Mouse (Mus musculus): ENCODE measurements around the gene Cdc42bpa. TPM values are rescaled to one million over a fixed set of nuclear protein-coding genes. Genes with fewer than 3 reads are reported as not detected.

Cdc42bpa gene
- polyA plus RNA-seq, 1 experiment: 6.6 TPM

- Histone ChIP-seq H3K27me3 (ENCODE audit: control insufficient read depth, insufficient read depth, low read length) (no peaks in the 10 kb centered on the region), H3K4me1 (ENCODE audit: control insufficient read depth, insufficient read depth, insufficient read length, low read length) (no peaks in the 10 kb centered on the region), H3K36me3 (ENCODE audit: control insufficient read depth, insufficient read depth, low read length) (no peaks in the 10 kb centered on the region), H3K27ac (ENCODE audit: insufficient read depth, low read depth, low read length) (no peak overlapping the region), H3K4me3 (ENCODE audit: low read depth, low read length) (no peak overlapping the region)
- 91% methylated on average over 5 of the region's 5 CpGs for WGBS
- TF ChIP-seq CTCF (IDR thresholded peaks at IDR 0.05; ENCODE audit: extremely low read depth, insufficient read length, insufficient replicate concordance, low read depth, low read length): no peak
- no peak for TF ChIP-seq POLR2A (IDR thresholded peaks at IDR 0.05; ENCODE audit: low read depth, low read length)
These were observed 71.7 kb downstream of the Cdc42bpa start for GRCm38 (mm10) chr1:180031705-180032548.

GRCm38 (mm10) chr1:180037461-180037860 is 77.2 kb downstream of the Cdc42bpa start:
- Histone ChIP-seq H3K27ac (ENCODE audit: insufficient read depth, low read depth, low read length) (no peak overlapping the region), H3K4me1 (ENCODE audit: control insufficient read depth, insufficient read depth, insufficient read length, low read length) (no peaks in the 10 kb centered on the region), H3K36me3 (ENCODE audit: control insufficient read depth, insufficient read depth, low read length) (peaks cover 1% of the 10 kb centered on the region; the same call in 1 of the 2 replicates), H3K27me3 (ENCODE audit: control insufficient read depth, insufficient read depth, low read length) (no peaks in the 10 kb centered on the region), H3K4me3 (ENCODE audit: low read depth, low read length) (no peak overlapping the region)
- TF ChIP-seq POLR2A (IDR thresholded peaks at IDR 0.05; ENCODE audit: low read depth, low read length): no peak
- no peak for TF ChIP-seq CTCF (IDR thresholded peaks at IDR 0.05; ENCODE audit: extremely low read depth, insufficient read length, insufficient replicate concordance, low read depth, low read length)
- WGBS: 90% methylated on average over 3 of the region's 3 CpGs

GRCm38 (mm10) chr1:180044160-180044559 is 83.9 kb downstream of the Cdc42bpa start:
- Histone ChIP-seq H3K27me3 (ENCODE audit: control insufficient read depth, insufficient read depth, low read length) (no peaks in the 10 kb centered on the region), H3K36me3 (ENCODE audit: control insufficient read depth, insufficient read depth, low read length) (no peaks in the 10 kb centered on the region), H3K27ac (ENCODE audit: insufficient read depth, low read depth, low read length) (no peak overlapping the region), H3K4me3 (ENCODE audit: low read depth, low read length) (no peak overlapping the region), H3K4me1 (ENCODE audit: control insufficient read depth, insufficient read depth, insufficient read length, low read length) (no peaks in the 10 kb centered on the region)
- no peak for TF ChIP-seq CTCF (IDR thresholded peaks at IDR 0.05; ENCODE audit: extremely low read depth, insufficient read length, insufficient replicate concordance, low read depth, low read length)
- no peak for TF ChIP-seq POLR2A (IDR thresholded peaks at IDR 0.05; ENCODE audit: low read depth, low read length)
- WGBS: 96% methylated on average over 2 of the region's 2 CpGs

- Histone ChIP-seq H3K27me3 (ENCODE audit: control insufficient read depth, insufficient read depth, low read length) (no peaks in the 10 kb centered on the region), H3K4me1 (ENCODE audit: control insufficient read depth, insufficient read depth, insufficient read length, low read length) (no peaks in the 10 kb centered on the region), H3K36me3 (ENCODE audit: control insufficient read depth, insufficient read depth, low read length) (no peaks in the 10 kb centered on the region), H3K4me3 (ENCODE audit: low read depth, low read length) (no peak overlapping the region), H3K27ac (ENCODE audit: insufficient read depth, low read depth, low read length) (no peak overlapping the region)
- TF ChIP-seq POLR2A (IDR thresholded peaks at IDR 0.05; ENCODE audit: low read depth, low read length) (no peak), CTCF (IDR thresholded peaks at IDR 0.05; ENCODE audit: extremely low read depth, insufficient read length, insufficient replicate concordance, low read depth, low read length) (no peak)
These were observed 84.9 kb downstream of the Cdc42bpa start for GRCm38 (mm10) chr1:180045172-180045571.

- Histone ChIP-seq H3K4me3 (ENCODE audit: low read depth, low read length) (no peak overlapping the region), H3K27ac (ENCODE audit: insufficient read depth, low read depth, low read length) (no peak overlapping the region), H3K27me3 (ENCODE audit: control insufficient read depth, insufficient read depth, low read length) (no peaks in the 10 kb centered on the region), H3K36me3 (ENCODE audit: control insufficient read depth, insufficient read depth, low read length) (no peaks in the 10 kb centered on the region), H3K4me1 (ENCODE audit: control insufficient read depth, insufficient read depth, insufficient read length, low read length) (no peaks in the 10 kb centered on the region)
- TF ChIP-seq CTCF (IDR thresholded peaks at IDR 0.05; ENCODE audit: extremely low read depth, insufficient read length, insufficient replicate concordance, low read depth, low read length): no peak
- TF ChIP-seq POLR2A (IDR thresholded peaks at IDR 0.05; ENCODE audit: low read depth, low read length): no peak
- 98% methylated on average over 1 of the region's 1 CpGs for WGBS
These were observed 128.9 kb downstream of the Cdc42bpa start for GRCm38 (mm10) chr1:180089176-180089575.

GRCm38 (mm10) chr1:180098426-180098825 is 138.2 kb downstream of the Cdc42bpa start:
- Histone ChIP-seq H3K27me3 (ENCODE audit: control insufficient read depth, insufficient read depth, low read length) (no peaks in the 10 kb centered on the region), H3K4me1 (ENCODE audit: control insufficient read depth, insufficient read depth, insufficient read length, low read length) (no peaks in the 10 kb centered on the region), H3K36me3 (ENCODE audit: control insufficient read depth, insufficient read depth, low read length) (peaks cover 5% of the 10 kb centered on the region; the same call in 1 of the 2 replicates), H3K27ac (ENCODE audit: insufficient read depth, low read depth, low read length) (no peak overlapping the region), H3K4me3 (ENCODE audit: low read depth, low read length) (no peak overlapping the region)
- 96% methylated on average over 5 of the region's 5 CpGs for WGBS
- TF ChIP-seq CTCF (IDR thresholded peaks at IDR 0.05; ENCODE audit: extremely low read depth, insufficient read length, insufficient replicate concordance, low read depth, low read length): no peak
- TF ChIP-seq POLR2A (IDR thresholded peaks at IDR 0.05; ENCODE audit: low read depth, low read length): no peak

GRCm38 (mm10) chr1:180104567-180104966 is 144.3 kb downstream of the Cdc42bpa start:
- TF ChIP-seq POLR2A (IDR thresholded peaks at IDR 0.05; ENCODE audit: low read depth, low read length) (no peak), CTCF (IDR thresholded peaks at IDR 0.05; ENCODE audit: extremely low read depth, insufficient read length, insufficient replicate concordance, low read depth, low read length) (no peak)
- WGBS: 80% methylated on average over 3 of the region's 3 CpGs
- H3K4me1 ChIP-seq (ENCODE audit: control insufficient read depth, insufficient read depth, insufficient read length, low read length): no peaks in the 10 kb centered on the region

More at GRCm38 (mm10) chr1:180104567-180104966, 144.3 kb downstream of the Cdc42bpa start:
- H3K27me3 ChIP-seq (ENCODE audit: control insufficient read depth, insufficient read depth, low read length): no peaks in the 10 kb centered on the region
- no peaks in the 10 kb centered on the region for H3K36me3 ChIP-seq (ENCODE audit: control insufficient read depth, insufficient read depth, low read length)
- no peak overlapping the region for H3K27ac ChIP-seq (ENCODE audit: insufficient read depth, low read depth, low read length)
- no peak overlapping the region for H3K4me3 ChIP-seq (ENCODE audit: low read depth, low read length)
